Mouse (Mus musculus) c-Kit-positive CD71-positive TER-119-negative erythroid progenitor cells, embryonic 14.5 days (primary cell): ENCODE measurements around the gene St3gal5.
A peak's percentile ranks its signal among the peaks of the same experiment; 100 is the strongest.

Experiments used
- DNase-seq: peaks from one replicate; pipeline ENCODE4 v3.0.0-alpha.2; 2013; ENCODE audit warnings: low read depth

The St3gal5 gene

DNA sequence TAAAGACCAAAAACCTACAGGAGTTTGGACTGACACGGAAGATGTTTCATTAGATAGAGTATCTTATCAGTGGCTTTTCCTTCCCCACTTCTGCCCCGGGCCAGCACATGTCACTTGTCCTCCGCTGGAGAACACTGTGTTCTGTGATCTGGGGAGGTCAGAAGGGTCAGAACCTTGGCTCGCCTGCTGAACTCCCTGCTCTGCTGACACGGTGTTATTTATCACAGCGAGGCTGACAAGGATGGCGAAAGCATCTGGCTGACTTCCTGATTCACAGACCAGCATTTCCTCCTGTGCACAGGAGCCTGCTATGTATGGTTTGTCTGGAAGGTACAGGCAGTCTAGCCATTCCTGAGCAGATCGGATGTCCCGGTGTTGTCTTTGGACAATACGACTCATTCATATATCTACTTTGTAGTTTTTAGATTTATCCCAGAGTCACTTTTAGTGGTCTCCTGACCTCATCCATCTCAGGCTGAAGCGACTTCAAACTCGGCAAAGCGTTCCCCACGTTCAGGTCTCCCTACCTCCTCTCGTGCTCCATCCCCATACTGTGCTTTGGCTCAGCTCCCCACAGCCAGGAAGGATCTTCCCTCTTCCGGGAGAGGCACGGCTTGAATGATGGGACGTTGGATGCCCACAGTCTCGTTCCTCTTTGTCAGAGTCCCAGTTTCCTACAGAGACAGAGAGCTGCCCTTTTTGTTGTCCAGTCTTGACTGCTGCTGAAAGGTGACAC lies 64.9 kb downstream of the St3gal5 start:
- DNase-seq, result no peak

DNA sequence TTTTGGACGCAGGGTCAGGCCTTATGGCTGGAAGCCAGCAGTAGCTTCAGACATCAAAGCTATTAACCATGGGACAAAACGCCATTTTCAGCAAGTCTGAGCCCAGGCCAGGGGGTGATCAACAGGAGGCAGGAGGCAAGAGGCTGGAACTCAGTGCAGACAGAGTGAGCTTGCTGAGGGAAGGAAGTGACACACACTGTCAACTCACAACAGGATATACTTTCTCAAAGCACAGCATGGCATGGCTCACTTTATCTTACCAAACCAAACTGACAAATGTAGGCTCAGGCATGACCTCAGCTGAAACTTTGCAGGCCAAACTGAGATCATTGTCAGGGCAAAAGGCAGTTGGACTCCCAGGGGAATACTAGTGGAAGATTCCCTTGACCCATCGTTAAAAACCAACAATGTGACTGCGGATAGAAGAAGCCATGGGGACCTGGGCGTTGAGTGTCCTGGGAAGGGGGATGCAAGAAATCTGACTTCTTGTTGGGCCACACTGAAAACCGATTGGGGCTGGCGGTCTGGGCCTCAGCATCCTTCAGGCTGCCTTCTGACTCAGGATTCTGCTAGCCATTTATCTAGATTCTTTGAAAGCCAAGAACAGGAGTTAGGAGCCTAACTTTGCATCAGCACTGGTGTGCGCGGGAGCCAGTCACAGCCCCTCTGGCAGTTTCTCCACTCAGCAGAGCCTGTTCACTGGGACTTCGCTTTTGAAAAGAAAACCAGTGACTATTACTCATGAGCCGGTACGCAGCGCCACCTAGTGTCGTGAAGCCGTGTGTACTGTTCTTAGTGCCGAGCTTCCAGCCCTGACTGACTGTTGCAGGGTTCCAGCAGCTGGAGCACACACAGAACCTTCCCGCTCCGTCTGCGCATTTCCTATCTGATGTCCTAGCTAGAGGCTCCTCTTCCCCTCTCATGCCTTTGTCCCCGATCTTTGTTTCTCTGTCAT lies 67.2 kb downstream of the St3gal5 start:
- peak; percentile 75 for DNase-seq

DNA sequence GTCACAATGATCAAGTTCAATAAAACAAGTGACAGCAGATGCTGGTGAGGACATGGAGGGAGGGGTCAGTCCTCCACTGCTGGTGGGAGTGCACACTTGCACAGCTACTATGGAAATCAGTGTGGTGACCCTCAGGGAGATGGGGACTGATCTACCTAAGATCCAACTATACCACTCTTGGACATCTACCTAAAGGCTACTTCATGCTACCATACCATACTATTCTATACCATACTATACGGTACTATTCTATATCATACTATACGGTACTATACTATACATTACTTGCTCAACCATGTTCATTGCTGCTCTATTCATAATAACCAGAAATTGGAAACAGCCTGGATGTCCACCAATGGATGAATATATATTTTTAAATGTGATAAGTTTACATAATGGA lies 68.5 kb downstream of the St3gal5 start:
- DNase-seq, result no peak

DNA sequence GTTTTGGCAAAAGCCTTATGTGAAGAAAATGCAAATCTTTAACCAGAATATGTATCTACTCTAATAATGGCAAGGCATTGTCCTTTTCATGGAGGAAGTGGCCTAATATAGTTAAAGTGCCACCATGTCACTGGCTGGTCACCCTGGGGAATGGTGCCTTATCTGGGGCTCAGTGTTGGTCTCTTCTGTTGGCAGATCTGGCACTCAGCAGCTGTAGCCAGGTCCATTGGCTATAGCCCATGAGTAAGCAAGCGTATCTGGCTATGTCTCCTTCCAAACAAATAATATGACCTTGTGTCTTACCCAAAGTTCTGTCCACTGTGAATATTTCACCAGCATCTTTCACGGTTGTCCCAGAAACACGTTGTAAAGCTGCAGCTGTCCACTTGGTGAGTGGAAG lies 74.0 kb downstream of the St3gal5 start:
- DNase-seq, result no peak

DNA sequence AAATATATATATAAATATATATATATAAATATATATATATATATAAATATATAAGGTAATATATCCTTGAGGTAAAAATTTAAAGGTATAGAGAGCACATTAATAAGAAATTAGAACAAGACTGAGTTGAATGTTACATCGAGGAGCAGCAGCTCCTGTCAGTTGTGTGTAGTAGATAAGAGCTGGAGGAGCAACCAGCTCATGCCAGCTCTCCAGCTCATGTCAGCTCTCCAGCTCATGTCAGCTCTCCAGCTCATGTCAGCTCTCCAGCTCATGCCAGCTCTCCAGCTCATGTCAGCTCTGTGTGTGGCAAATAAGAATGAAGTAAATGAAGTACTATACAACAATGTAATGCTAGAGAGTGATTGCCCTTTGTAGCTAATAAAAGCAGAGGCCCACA lies 76.0 kb downstream of the St3gal5 start:
- no peak for DNase-seq

DNA sequence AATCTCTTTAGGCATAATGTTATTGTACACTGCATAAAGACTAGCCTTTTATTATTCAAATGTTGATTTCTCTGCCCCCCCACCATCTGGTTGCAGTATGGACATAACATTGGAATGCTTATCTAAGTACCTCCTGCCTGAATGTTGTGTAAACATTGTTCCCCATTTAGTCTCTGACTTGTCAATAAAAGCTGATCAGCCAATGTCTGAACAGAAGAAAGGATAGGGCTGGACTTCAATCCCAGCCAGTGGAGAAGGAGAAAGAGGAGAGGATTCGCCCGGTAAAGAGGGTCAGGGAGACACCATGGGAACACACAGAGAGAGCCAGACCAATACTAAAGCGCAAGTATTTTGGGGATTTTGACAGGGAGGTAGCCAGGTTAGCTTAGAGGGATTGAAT lies 78.0 kb downstream of the St3gal5 start:
- DNase-seq, result no peak

DNA sequence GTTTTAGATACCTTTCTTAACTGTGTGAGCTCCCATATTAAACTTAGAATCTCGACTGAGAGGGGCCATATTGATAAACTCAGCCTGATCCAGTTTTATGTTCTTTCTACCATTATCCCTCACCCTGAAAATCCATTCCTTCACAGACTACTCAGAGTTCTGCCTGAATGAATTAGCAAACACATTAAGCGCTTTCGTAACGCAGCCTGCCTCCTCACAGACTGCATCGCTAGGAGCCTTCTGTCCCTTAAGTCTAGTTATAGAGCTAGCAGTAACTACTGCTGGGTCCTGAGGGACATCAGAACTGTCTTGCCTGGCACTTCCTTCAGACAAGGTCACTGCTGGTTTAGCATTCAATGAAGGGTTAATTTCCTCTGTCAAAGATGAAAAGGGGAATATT lies 78.6 kb downstream of the St3gal5 start:
- DNase-seq, result no peak

DNA sequence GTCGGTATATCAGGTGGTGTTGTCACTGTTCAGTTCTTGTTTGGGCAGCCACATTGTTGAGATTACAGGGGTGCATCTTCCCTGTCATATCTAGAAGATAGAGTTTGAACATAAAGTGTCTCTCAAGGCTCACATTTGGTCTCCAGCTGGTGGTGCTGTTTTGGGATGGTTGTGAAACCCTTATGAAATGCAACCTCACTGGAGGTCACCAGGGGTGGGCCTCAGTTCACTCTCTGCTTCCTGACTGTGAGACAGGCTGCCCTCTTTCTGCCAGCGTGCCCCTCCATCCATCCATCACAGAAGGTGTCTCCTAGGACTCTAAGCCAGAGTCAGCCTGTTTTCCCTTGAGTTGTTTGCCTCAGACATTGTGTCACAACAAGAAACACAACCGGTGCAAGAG lies 80.0 kb downstream of the St3gal5 start:
- no peak for DNase-seq

DNA sequence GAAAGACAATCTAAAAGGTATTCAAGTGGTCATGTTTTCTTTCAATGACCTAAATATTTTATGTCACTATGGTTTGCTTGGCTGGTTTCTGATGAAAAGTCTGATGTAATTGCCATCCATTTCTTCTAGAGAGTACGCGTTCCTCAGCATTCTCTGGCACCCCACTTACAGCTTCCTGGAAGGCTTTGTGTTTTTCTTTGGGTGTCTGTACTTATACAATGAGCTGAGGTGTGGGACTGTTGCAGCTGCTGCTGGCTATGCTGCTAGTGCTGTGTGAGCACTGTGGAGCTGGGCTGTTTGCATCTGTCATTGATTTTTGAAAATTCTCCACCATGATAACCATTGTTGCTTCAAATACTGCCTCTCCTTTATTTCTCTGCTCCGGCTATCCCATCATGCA lies 81.6 kb downstream of the St3gal5 start:
- DNase-seq, result no peak

DNA sequence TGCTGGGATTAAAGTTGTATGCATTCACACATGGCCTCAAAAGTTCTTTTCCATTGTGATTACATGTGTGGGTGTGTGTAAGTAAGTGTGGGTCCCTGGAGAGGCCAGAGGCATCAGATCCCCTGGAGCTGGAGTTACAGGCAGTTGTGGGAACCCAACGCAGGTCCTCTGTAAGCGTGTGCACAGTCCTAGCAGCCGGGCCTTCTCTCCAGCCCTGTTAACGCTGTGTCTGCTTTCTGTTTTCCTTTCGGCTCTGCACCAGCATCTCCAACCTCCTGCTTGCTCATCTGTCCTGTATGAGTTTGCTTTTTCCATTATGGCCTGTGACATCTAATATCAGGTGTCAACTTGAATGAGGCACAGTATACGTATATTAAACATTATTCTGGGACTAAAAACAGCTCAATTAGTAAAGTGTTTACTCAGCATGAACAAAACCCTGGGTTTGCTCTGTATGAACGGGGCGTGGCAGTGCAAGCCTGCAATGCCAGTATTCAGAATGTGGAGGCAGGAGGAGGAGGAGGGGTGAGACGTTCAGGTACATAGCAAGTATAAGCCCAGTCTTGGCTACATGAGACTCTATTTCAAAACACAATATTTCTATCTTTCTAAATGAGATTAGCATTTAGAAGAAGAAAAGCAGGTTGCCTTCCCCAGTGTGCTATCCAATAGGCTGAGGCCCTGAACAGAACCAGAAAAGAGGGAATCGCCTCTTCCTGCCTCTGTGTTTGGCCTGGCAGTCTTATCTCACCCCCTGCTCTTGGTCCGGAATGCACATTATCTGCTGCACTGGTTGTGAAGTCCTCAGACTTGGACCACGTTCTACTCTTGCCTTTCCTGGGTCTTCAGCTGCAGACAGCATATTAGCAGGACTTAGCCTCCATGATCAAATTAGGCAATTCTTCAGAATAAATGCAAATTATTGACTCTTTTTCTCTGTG lies 82.4 kb downstream of the St3gal5 start:
- no peak for DNase-seq

DNA sequence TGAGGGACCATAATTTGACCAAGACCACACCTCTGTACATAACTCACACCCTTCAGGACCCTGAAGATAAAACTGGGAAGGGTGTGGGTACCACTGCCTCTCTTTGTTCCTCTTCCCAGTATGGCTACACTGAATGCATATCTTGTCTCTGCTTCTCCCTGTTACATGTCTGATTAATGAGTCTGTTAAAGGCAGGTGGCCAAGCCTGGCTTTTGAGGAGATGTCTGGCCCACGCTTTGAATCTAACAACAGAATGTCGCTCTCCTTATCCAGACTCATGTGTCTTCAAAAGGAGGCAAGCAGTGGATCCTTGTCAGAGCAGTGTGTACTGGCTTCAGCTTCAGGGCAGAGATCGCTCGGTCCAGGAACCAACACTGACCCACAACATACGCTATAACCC lies 87.2 kb downstream of the St3gal5 start:
- no peak for DNase-seq

DNA sequence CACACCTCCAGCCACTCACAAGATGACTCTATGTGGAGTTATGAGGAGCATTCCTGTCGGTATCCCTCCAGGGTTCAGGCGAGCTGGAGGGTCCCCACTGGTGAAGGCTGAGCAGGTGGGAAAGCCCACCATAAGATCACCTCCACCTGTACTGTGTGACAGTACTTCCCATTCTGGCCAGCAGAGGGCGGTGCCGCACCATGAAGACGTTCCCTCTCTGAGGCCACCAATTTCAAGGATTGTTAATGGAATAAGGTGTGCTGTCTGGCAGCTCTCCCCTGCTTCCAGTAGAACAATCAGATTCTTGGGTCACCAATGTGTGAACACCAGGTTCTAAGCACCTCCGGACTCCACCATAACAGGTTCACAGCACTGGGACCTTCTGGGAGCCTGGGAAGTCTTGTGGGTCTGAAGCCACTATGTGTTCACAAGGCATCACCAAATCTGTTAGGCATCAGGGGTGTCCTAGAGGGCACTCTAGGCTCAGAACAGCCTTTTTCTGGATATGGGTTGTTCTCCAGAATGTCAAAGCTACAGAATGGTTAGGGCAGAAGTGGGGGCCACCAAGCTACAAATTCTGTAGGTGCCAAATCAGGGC lies 88.6 kb downstream of the St3gal5 start:
- peak; percentile 40 for DNase-seq

DNA sequence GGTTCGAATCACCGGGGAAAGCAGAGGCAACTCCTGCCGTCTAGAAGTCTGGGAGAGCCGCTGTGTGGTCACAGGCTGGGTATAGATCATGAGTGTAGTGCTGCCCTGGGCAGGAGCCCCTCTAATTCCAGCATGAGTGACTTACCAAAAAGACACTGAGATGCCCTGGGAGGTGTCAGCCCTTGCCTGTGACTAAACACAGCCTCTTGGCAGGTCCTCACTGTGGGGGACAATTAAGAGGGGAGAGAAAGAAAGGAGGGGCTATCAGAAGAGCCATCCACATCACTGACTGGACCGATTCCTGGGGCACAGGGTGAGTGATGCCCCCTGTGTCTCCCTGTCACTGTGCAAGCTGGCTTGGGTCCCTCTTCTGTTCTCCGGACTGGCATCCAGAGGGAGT lies 89.4 kb downstream of the St3gal5 start:
- no peak for DNase-seq

DNA sequence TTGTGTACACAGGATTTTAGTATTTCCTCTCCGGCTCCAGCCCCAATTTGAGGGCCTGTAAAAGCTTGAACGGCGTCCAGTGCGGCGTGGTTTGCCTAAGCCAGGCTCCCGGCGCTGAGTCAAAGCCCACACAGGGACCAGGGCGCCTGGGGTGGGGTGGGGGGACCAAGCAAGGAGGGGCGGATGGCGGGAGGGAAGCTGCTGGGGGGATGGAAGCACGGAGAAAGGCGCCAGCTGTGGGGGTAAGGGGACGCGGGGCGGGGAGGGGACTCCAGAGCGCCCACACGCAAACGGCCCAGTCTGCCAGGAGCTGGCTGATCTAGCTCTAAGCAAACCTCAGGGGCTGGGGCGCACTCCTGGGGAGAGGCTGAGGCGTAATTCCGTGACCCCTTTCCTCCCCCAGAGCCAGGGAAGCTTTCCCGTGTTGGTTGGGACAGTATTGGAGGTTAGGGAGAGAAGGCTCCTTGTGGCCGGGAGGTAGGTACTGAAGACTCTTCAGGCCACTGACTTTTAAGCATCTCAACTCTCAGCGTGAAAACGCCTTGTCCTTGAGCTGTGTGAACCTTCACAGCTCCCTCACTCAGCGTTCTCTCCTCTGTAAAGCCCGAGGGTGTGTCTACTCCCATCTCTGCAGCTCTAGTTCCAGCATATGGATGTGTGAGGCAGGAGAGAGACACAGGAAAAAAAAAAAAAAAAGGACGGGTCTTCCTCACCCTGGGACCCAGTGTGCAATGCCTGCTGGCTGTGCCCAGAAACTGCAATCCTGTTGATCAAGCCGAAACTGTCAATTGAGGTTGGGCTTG lies 91.9 kb downstream of the St3gal5 start:
- no peak for DNase-seq

DNA sequence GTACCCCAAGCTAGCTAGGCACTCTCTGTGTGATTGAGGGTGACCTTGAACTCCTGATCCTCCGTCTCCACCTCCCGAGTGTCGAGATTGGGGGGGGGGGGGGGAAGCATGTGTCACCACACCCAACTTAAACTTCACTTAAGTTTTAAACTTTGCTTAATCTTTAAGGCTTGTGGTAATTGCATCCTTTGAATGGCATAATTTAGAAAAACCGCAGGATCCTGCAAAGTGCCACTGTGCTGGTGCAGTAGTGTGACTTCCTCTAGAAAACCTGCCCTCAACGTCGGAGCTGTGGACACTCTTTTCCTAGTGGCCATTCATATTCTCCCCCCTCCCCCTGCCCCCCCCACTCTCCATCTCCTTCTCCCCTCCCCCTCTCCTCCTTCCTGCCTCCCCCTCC lies 92.7 kb downstream of the St3gal5 start:
- no peak for DNase-seq

DNA sequence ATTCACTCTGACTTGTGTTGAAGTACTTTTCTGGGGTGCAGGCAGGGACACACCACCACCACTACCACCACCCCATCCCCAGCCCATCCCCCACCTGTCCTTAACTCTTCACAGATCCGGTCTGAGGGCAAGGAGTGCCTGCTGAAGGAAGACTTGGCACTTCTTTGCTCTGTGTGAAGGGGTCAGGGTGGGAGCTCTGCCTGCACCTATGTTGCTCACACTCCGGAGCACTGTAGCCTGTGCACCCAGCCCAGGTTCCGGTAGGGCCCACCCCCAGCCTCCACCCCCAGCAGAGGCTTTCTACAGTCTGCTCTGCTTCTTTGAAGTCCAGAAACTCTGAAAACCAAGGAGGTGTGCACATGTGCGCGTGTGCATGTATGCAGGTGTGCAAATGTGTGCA lies 93.2 kb downstream of the St3gal5 start:
- no peak for DNase-seq

DNA sequence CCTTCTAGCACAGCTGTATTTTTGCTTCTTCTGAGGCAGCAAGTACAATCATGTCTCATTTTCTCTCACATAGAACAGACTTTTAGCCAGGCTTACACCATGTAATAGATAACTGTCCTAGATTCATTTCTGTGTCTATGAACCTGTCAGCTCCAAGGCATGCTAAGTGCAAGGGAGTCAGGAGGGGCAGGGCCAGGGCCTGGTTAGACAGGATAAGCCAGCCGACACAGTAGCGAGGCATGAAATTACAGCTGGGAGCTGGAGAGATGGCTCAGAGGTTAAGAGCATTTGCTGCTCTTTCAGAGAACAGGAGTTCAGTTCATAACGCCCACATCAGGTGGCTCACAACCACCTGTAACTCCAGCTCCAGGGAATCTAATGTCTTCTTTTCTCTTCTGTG lies 99.3 kb downstream of the St3gal5 start:
- no peak for DNase-seq

DNA sequence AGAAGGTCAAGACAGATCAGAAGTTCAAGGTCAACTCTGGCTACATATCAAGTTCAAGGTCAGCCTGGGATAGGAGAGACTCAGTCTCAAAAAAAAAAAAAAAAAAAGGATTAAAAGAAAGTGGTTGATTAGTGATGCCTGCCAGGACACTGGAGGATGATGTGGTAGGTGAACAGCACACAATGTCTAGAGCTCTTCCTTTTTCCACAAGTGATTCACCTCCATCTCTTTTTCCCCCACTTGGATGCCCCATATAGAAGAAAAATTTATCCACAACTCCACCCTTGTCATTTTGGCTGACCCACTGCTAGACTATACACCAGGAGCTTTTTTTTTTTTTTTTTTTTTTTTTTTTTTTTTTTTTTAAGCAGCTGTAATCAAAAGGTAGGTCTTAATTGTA lies 100.1 kb downstream of the St3gal5 start:
- DNase-seq, result no peak

DNA sequence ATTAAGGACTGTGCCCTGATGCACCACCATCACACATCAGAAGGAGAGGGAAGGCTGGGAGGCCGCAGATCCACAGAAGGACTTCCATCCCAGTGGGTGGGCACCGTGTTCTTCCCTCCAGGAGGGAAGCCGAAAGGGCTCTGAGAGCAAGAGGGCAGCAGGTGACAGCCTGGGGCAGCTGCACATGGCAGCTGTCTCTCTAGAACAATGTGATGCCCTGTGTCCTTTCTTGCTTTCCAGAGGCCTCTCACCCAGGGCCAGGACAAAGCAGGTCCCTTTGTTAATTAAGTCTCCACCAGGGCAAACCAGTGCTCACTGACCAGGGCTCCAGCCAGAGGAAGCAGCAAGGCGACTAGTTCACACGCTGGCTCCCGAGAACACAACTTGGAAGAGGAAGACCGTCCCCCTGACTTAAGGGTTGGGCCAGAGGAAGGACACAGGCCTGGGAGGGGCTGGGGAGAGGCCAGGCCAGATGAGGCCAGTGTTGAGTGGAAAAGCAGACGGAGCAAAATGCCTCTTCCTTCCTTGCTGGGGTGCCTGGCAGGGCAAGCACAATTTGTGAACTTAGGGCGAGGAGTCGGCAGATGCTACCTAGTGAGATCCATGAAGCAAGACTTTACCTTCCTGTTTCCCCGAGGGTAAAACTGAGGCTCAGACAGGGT lies 103.3 kb downstream of the St3gal5 start:
- no peak for DNase-seq

DNA sequence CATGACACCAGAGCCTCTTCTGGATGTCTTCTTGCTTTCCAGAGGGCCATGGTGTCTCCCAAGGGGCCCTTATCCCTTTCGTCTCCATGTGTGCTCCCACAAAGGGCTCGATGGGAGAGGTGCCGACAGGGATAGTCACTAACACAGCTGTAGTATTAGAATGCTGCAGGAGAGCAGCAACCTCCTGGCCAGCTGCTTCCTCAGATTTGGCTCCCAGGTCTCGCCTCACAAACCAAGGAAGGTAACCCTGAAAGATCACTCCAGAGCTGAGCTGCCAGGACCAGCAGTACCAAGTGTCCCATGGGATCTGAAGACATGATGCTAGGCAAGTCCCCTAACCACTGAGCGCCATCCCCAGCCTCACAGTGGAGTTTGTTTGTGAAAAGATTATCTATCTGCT lies 105.3 kb downstream of the St3gal5 start:
- DNase-seq, result no peak

DNA sequence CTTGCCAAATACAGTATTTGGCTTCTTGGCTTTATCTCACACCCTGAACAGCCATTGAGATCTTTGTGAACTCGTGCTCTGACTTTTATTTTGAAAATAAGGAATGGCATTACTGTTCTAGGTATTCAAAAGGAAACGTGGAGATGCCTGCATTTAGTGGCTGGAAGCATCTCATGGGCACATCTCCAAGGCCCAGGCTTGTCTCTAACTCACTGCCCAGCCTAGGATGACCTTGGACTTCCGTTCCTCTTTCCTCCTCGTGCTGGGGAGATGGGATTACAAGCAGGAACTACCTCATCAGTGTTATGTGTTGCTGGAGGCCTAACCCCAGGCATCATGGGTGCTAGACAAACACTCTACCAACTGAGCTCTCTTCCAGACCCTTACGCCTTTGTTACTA lies 105.9 kb downstream of the St3gal5 start:
- DNase-seq, result no peak
